Mouse (Mus musculus) forebrain, postnatal 0 days (tissue): ENCODE data around the gene Ptprn2. TPM values are rescaled to one million over a fixed set of nuclear protein-coding genes. Genes with fewer than 3 reads are reported as not detected.

Experiments
- ATAC-seq: fragments of 200-750 bp; cut with Nextera tagmentation; 2 replicates; pipeline ENCODE4 v1.8.0; 2017; ENCODE audit warnings: mild to moderate bottlenecking, moderate library complexity
- DNase-seq: peaks from one replicate; pipeline ENCODE4 v3.0.0-alpha.2; 2015
- H3K27ac ChIP-seq: fragments of 300-500 bp; sonication (generic); 2 replicates; pipeline ENCODE4 v1.5.1; 2014; ENCODE audit warnings: low read depth, mild to moderate bottlenecking, antibody characterized with exemption, low read length, moderate library complexity, mixed read lengths
- H3K27me3 ChIP-seq: fragments of 300-500 bp; sonication (generic); 2 replicates; pipeline ENCODE4 v1.6.1; 2014; ENCODE audit warnings: mild to moderate bottlenecking, low read length, mixed read lengths; ENCODE audit not compliant: insufficient read depth
- H3K36me3 ChIP-seq: fragments of 300-500 bp; sonication (generic); 2 replicates; pipeline ENCODE4 v1.6.1; 2014; ENCODE audit warnings: mild to moderate bottlenecking, moderate library complexity; ENCODE audit not compliant: insufficient read depth
- H3K4me1 ChIP-seq: fragments of 300-500 bp; sonication (generic); 2 replicates; pipeline ENCODE4 v1.6.1; 2014; ENCODE audit warnings: antibody characterized with exemption; ENCODE audit not compliant: insufficient read depth
- H3K4me2 ChIP-seq: fragments of 300-500 bp; sonication (generic); 2 replicates; pipeline ENCODE4 v1.6.1; 2014; ENCODE audit warnings: low read depth, mild to moderate bottlenecking, moderate library complexity
- H3K4me3 ChIP-seq: fragments of 300-500 bp; sonication (generic); 2 replicates; pipeline ENCODE4 v1.5.1; 2014; ENCODE audit warnings: low read depth, low read length, mixed read lengths
- H3K9ac ChIP-seq: fragments of 300-500 bp; sonication (generic); 2 replicates; pipeline ENCODE4 v1.6.1; 2014; ENCODE audit warnings: mild to moderate bottlenecking
- H3K9me3 ChIP-seq: fragments of 300-500 bp; sonication (generic); 2 replicates; pipeline ENCODE4 v1.6.1; 2016; ENCODE audit warnings: low read length
- CTCF ChIP-seq: sonication (generic); IDR thresholded peaks from 2 replicates; pipeline ENCODE4 v1.5.1; 2016; ENCODE audit warnings: antibody characterized with exemption, control low read depth, low read depth
- WGBS: fragments of 180-500 bp; shearing (Covaris S2); extraction: QIAGEN DNeasy Blood & Tissue Kit; methylation state at CpG from one replicate; pipeline ENCODE4 v1.1.7; 2014; 5-methylcytosine and 5-hydroxymethylcytosine counted together
- polyA plus RNA-seq: library from polyadenylated mRNA; unstranded; fragments of >200 nt; fragmentation: Nextera tagmentation; extraction: Ambion mirVana; gene quantifications from 2 replicates; pipeline ENCODE4 v1.2.1, GENCODE M21; 2015
- total RNA-seq: library from RNA; depleted of rRNA; stranded (reverse); fragments of >200 nt; gene quantifications from 2 replicates; pipeline ENCODE4 v1.2.3, GENCODE M21; 2014

The Ptprn2 gene
- total and polyA plus RNA-seq, 2 experiments from 2014 or later, result 15.9 to 91.1 TPM

DNA sequence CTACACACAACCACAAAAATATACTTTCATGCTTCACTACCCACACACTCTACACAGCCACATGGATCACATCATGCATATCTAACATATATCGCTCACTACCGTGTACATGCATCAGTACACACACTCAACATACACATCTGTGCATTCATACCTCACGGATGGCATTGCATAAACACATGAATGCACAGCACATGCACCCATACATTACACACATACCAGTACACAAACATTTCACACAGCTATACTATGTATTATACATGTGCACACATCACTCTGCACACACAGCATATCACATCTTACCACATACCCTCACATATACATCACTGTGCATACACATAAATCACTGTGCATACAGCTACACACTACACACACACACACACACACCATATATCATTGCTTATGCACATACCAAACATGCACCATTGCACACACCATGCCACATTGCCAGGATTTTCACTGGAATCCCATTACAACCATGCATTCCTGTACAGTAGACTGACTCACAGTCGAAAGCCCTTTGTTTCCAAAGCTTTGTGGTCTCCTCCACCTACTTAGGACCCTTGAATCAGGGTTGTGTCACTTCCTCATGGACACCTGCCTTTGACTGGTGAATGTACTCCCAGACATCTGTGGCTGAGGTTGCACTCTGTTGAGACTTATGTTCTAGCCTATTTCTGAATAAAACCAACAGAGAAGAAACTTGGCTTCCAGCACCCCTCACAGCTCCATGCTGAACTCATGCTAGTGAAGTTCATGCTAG, 607.0 kb downstream of the Ptprn2 start:
- TF ChIP-seq CTCF, result no peak
- Histone ChIP-seq H3K36me3 (no peaks in the 10 kb centered on the region), H3K4me3 (no peak overlapping the region), H3K27me3 (no peaks in the 10 kb centered on the region), H3K4me1 (no peaks in the 10 kb centered on the region), H3K4me2 (no peak overlapping the region), H3K27ac (no peak overlapping the region), H3K9ac (no peak overlapping the region), H3K9me3 (no peaks in the 10 kb centered on the region)
- ATAC-seq (no peak), DNase-seq (no peak)
- WGBS, result 92% methylated on average over 4 of the region's 4 CpGs

- Histone ChIP-seq H3K27ac (no peak overlapping the region), H3K9ac (no peak overlapping the region), H3K9me3 (no peaks in the 10 kb centered on the region), H3K4me3 (no peak overlapping the region), H3K27me3 (no peaks in the 10 kb centered on the region), H3K36me3 (no peaks in the 10 kb centered on the region), H3K4me2 (no peak overlapping the region), H3K4me1 (no peaks in the 10 kb centered on the region)
- 73% methylated on average over 6 of the region's 6 CpGs for WGBS
- ATAC-seq, result no peak
- no peak for DNase-seq
- no peak for TF ChIP-seq CTCF
Measured at GRCm38 (mm10) chr12:117095941-117096340, 610.4 kb downstream of the Ptprn2 start.

DNA sequence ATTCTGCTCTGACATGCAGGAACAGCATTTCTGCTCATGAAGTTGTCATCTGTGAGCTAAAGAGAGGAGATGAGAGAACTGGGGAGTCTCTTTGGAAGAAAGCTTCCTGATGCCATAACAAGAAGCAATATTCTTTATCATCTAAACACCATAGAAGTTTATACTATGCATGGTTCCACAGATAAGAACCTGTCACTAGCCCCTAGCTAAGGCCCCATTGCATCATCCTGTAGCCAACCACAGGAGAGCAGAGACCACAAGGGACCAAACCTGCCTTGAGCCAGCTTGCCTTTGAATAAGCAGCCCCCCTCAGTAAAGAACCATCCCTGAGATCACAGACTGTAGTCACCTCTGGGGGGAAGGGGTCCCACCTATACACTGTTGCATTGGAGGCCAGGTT, 612.8 kb downstream of the Ptprn2 start:
- Histone ChIP-seq H3K36me3 (no peaks in the 10 kb centered on the region), H3K4me1 (no peaks in the 10 kb centered on the region), H3K9ac (no peak overlapping the region), H3K27me3 (no peaks in the 10 kb centered on the region), H3K4me2 (no peak overlapping the region), H3K4me3 (no peak overlapping the region), H3K27ac (no peak overlapping the region), H3K9me3 (no peaks in the 10 kb centered on the region)
- TF ChIP-seq CTCF, result no peak
- no peak for ATAC-seq
- no peak for DNase-seq

DNA sequence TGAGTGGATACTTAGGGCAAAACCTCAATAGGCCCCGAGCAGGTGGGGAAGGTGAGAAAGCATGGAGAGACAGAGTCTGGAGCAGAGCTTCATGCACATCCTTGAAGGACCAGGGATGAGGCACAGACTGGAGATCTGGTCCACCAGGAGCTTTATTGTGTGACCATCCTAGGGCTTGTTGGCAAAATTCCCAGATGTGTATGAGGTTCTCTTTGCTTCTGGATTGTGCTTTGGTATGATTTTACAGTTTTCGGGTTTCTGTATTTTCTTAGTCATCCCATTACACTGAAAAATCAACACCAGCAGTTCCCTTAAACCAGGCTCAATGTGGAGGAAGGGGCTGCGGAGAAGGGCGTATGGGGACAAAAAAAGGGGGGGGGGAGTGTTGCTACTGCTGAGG, 621.2 kb downstream of the Ptprn2 start:
- peak; percentile 3; the same call in 1 of the 2 replicates for ATAC-seq

DNA sequence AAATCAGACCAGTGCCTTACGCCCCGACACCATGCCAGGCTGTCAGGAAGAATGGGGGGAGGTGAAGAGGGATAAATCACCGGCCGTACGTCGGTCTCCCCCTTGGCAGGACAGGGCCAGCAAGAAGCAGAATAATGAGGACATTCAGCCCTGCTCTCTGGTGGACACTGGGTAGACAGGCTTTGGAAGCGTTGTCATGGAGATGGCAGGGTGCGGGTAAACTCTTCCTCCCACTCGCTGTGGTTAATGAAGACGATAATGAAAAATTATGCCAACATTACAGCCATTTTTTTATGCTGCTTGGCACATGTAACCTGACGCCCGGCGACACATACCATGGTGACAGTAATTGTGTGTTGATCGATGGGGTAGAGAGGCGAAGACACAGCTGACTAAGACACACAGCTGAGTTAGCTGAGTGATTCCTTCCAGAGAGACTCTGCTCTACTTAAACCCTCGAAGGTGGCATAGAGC, 621.7 kb downstream of the Ptprn2 start:
- TF ChIP-seq CTCF, result peak; percentile 40
- ATAC-seq (peak; percentile 95), DNase-seq (peak; percentile 70)
- H3K36me3 ChIP-seq, result no peaks in the 10 kb centered on the region
- WGBS, result 6% methylated on average over 16 of the region's 16 CpGs
- no peak overlapping the region for H3K4me3 ChIP-seq
- H3K27ac ChIP-seq, result peak overlapping the region; percentile 46; the same call in 1 of the 2 replicates
- no peaks in the 10 kb centered on the region for H3K9me3 ChIP-seq
- H3K4me1 ChIP-seq, result peaks cover 11% of the 10 kb centered on the region; the same call in 1 of the 2 replicates
- H3K9ac ChIP-seq, result peak overlapping the region; percentile 22; the same call in 1 of the 2 replicates
- H3K4me2 ChIP-seq, result peak overlapping the region; percentile 32
- H3K27me3 ChIP-seq, result no peaks in the 10 kb centered on the region

More for the DNA sequence above, 621.2 kb downstream of the Ptprn2 start:
- no peak for TF ChIP-seq CTCF
- Histone ChIP-seq H3K4me3 (no peak overlapping the region), H3K36me3 (no peaks in the 10 kb centered on the region), H3K27ac (peak overlapping the region; percentile 46; the same call in 1 of the 2 replicates), H3K9ac (peak overlapping the region; percentile 22; the same call in 1 of the 2 replicates), H3K4me2 (peak overlapping the region; percentile 32), H3K9me3 (no peaks in the 10 kb centered on the region), H3K4me1 (peaks cover 11% of the 10 kb centered on the region; the same call in 1 of the 2 replicates), H3K27me3 (no peaks in the 10 kb centered on the region)
- WGBS, result 17% methylated on average over 4 of the region's 4 CpGs
- DNase-seq, result peak; percentile 20

- Histone ChIP-seq H3K9ac (0 out of 2 replicates have a peak overlapping the region, but pooled peaks have one; percentile 14), H3K36me3 (no peaks in the 10 kb centered on the region), H3K4me1 (no peaks in the 10 kb centered on the region), H3K9me3 (no peaks in the 10 kb centered on the region), H3K27ac (no peak overlapping the region), H3K27me3 (no peaks in the 10 kb centered on the region), H3K4me2 (no peak overlapping the region), H3K4me3 (no peak overlapping the region)
- WGBS, result 46% methylated on average over 10 of the region's 10 CpGs
- DNase-seq (peak; percentile 11), ATAC-seq (peak; percentile 74; the same call in 1 of the 2 replicates)
- no peak for TF ChIP-seq CTCF
Measured at GRCm38 (mm10) chr12:117115254-117115865, 629.8 kb downstream of the Ptprn2 start.

DNA sequence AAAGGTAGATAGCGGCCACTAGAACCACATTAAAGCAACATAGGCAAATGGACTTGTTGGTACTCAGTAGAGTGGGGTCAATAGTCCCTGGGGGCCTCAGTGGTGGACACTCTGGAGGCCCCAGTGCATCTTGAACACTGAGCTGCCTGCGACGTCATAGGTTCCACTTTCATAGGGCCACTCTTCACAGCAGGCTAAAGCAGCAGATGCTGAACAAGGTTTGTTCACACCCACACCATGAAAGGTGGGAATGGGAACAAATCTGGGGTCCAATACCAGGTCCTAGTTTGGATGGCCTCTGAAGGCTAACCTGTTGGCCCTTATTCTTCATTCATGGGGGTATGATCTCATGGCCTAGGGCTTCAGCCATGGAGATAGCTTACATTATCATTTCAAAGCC, 641.6 kb downstream of the Ptprn2 start:
- Histone ChIP-seq H3K4me2 (no peak overlapping the region), H3K27ac (no peak overlapping the region), H3K27me3 (no peaks in the 10 kb centered on the region), H3K9ac (no peak overlapping the region), H3K9me3 (no peaks in the 10 kb centered on the region), H3K36me3 (no peaks in the 10 kb centered on the region), H3K4me3 (no peak overlapping the region), H3K4me1 (no peaks in the 10 kb centered on the region)
- 98% methylated on average over 3 of the region's 3 CpGs for WGBS
- no peak for TF ChIP-seq CTCF
- DNase-seq (no peak), ATAC-seq (no peak)
